Mouse (Mus musculus): ENCODE measurements at regions not wholly inside any gene's neighbourhood (a gene's known extent, or its start where the extent isn't known, plus 50 kb on each side); places are given as distances from the start of the nearest gene placed in this dataset.

GRCm38 (mm10) chr9:43984181-43985062 is 58.8 kb upstream of the Thy1 start:
- 49% methylated on average over 8 of the region's 8 CpGs for WGBS
- no peak overlapping the region for H3K27ac ChIP-seq
- peak; percentile 54 for ATAC-seq (ENCODE audit: low FRiP score)

GRCm38 (mm10) chr9:43987957-43988356 is 55.2 kb upstream of the Thy1 start:
- no peak overlapping the region for H3K4me3 ChIP-seq
- H3K4me2 ChIP-seq (replicated peaks) = no peak overlapping the region
- H3K27ac ChIP-seq = no peak overlapping the region
- no peaks in the 10 kb centered on the region for H3K36me3 ChIP-seq
- 86% methylated on average over 6 of the region's 6 CpGs for WGBS
- peaks cover 11% of the 10 kb centered on the region; the same call in 1 of the 2 replicates for H3K4me1 ChIP-seq
- H3K9ac ChIP-seq = no peak overlapping the region
- ATAC-seq (ENCODE audit: low FRiP score) = no peak
- 0 out of 2 replicates have a peak, but pooled peaks cover 5% of the 10 kb centered on the region for H3K27me3 ChIP-seq
- H3K9me3 ChIP-seq (replicated peaks) = no peaks in the 10 kb centered on the region

More at GRCm38 (mm10) chr9:43984181-43985062, 58.8 kb upstream of the Thy1 start:
- Histone ChIP-seq H3K9ac (no peak overlapping the region), H3K9me3 (replicated peaks) (no peaks in the 10 kb centered on the region), H3K4me3 (no peak overlapping the region), H3K27me3 (0 out of 2 replicates have a peak, but pooled peaks cover 5% of the 10 kb centered on the region), H3K36me3 (no peaks in the 10 kb centered on the region), H3K4me2 (replicated peaks) (no peak overlapping the region), H3K4me1 (peaks cover 3% of the 10 kb centered on the region; the same call in 1 of the 2 replicates)

- H3K27me3 ChIP-seq = no peaks in the 10 kb centered on the region
- H3K36me3 ChIP-seq = no peaks in the 10 kb centered on the region
- H3K4me3 ChIP-seq = no peak overlapping the region
- H3K9me3 ChIP-seq (replicated peaks) = no peaks in the 10 kb centered on the region
- H3K9ac ChIP-seq = no peak overlapping the region
- H3K4me1 ChIP-seq = peaks cover 23% of the 10 kb centered on the region
- 54% methylated on average over 13 of the region's 13 CpGs for WGBS
- no peak overlapping the region for H3K27ac ChIP-seq
- no peak overlapping the region for H3K4me2 ChIP-seq (replicated peaks)
- no peak for ATAC-seq (ENCODE audit: low FRiP score)
Measured at GRCm38 (mm10) chr9:43988981-43989860, 54.0 kb upstream of the Thy1 start.

GRCm38 (mm10) chr9:43990124-43990523 is 53.1 kb upstream of the Thy1 start:
- H3K9me3 ChIP-seq (replicated peaks) = no peaks in the 10 kb centered on the region
- WGBS = 74% methylated on average over 11 of the region's 11 CpGs
- no peak overlapping the region for H3K4me3 ChIP-seq
- H3K4me1 ChIP-seq = peaks cover 23% of the 10 kb centered on the region
- H3K36me3 ChIP-seq = no peaks in the 10 kb centered on the region
- no peak for ATAC-seq (ENCODE audit: low FRiP score)
- no peak overlapping the region for H3K9ac ChIP-seq
- H3K27me3 ChIP-seq = no peaks in the 10 kb centered on the region
- H3K4me2 ChIP-seq (replicated peaks) = no peak overlapping the region
- H3K27ac ChIP-seq = no peak overlapping the region

GRCm38 (mm10) chr9:43993221-43993976 is 49.8 kb upstream of the Thy1 start:
- Histone ChIP-seq H3K27ac (no peak overlapping the region), H3K4me1 (peaks cover 23% of the 10 kb centered on the region), H3K27me3 (no peaks in the 10 kb centered on the region), H3K4me2 (replicated peaks) (no peak overlapping the region), H3K4me3 (no peak overlapping the region), H3K9ac (no peak overlapping the region), H3K36me3 (no peaks in the 10 kb centered on the region), H3K9me3 (replicated peaks) (no peaks in the 10 kb centered on the region)
- ATAC-seq (ENCODE audit: low FRiP score) = no peak
- 18% methylated on average over 9 of the region's 9 CpGs for WGBS

All from hindbrain, embryonic 12.5 days (tissue).